Mouse (Mus musculus): ENCODE measurements around the gene Hdac9.

The Hdac9 gene

GRCm38 (mm10) chr12:34327111-34327510, 589.8 kb downstream of the Hdac9 start:
- DNase-seq, result no peak

- no peak for DNase-seq
Observed at GRCm38 (mm10) chr12:34312113-34312719, 604.7 kb downstream of the Hdac9 start.

- no peak for DNase-seq
Observed at GRCm38 (mm10) chr12:34305453-34305852, 611.4 kb downstream of the Hdac9 start.

DNA sequence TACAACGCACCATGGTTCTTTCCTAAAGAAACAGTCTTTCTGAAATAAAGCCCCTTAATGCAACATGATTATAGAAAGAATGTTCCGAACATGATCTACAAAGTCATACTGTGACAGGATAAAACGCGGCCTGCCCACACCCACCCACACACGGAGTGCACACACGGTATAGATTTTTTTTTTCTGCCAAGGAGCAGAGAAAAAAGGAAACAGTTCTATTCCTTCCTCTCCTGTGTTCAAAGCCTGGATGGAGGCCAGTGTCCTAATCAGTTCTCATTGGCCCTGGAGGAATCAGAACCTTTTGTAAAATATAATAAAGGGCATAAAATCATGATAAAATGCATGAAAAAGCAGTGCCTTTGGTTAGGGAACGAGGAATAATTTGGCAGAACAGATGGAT, 624.5 kb downstream of the Hdac9 start:
- DNase-seq, result no peak

- no peak for DNase-seq
Observed at GRCm38 (mm10) chr12:34287218-34287617, 629.7 kb downstream of the Hdac9 start.

DNA sequence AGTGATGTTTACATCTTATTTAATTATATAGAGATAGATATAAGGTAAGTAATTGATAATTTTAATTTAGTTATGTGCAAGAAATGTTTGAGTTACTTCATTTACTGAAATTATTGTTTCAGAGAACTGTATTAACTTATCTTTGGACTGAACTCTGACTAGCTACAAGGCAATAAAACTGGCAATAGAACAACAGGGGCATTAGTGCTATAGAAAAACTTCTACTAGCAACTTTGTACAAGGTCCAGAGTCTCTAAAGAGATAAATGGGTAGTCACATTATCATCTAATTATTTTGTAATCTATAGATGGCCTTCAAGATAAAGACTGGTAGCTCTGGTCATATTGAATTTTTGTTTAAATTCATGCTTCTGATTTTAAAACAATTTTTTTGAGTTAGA, 632.0 kb downstream of the Hdac9 start:
- no peak for DNase-seq

DNA sequence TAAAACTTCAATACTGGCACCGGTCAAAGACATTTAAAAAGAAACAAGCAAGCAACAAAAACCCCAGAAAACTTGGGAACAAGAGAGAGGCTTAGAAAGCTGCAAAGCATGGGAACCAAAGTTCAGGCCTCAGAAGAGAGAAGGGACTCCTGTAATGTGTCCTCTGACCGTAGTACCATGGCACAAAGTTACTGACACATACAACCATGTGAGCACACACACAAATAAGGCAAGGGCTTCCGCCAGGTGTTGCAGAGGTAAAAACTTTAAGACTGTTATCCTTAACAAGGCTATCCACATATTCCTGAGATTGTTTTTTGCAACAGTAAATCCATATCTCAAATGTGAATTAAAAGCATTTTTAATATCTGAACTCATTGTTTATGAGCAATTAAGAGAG, 632.5 kb downstream of the Hdac9 start:
- no peak for DNase-seq

GRCm38 (mm10) chr12:34278822-34279221, 638.1 kb downstream of the Hdac9 start:
- DNase-seq, result no peak

DNA sequence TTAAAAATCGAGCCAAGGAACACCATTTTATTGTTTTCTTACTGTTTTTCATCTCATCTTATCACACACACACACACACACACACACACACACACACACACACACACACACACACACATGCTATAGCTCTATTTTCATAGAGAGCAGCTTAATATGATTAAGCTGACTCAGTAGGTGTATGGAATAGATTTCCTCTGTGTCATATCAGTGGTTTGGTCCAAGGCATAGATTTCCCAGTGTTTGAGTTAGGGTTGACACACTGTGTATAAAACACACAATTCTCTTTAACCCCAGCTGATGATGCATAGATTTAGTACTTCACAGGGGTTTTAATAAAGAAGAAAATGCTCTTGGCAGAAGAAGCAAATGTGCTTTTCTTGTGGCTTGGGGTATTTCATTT, 643.1 kb downstream of the Hdac9 start:
- no peak for DNase-seq

- DNase-seq, result no peak
Observed at GRCm38 (mm10) chr12:34270096-34270495, 646.8 kb downstream of the Hdac9 start.

- DNase-seq, result no peak
Observed at GRCm38 (mm10) chr12:34269472-34270040, 647.3 kb downstream of the Hdac9 start.

- DNase-seq, result no peak
Observed at GRCm38 (mm10) chr12:34259651-34260050, 657.2 kb downstream of the Hdac9 start.

DNA sequence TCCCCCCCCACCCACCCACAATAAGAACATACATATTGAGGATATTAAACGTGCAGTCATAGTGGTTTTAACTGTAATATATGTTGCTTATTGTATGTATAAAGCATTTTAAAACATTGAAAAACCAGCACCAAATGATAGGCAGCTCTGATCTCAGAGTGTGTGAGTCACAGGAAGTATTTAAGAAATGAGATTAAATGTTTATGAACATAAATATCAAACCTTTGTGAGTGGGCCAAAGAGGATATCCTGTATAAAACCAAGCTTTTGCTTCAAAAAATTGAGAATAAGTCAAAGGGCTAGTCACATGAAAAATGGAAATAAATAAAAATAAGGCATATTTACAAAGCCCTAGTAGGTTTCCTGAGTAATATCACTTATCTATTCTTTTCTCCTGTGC, 667.7 kb downstream of the Hdac9 start:
- no peak for DNase-seq

DNA sequence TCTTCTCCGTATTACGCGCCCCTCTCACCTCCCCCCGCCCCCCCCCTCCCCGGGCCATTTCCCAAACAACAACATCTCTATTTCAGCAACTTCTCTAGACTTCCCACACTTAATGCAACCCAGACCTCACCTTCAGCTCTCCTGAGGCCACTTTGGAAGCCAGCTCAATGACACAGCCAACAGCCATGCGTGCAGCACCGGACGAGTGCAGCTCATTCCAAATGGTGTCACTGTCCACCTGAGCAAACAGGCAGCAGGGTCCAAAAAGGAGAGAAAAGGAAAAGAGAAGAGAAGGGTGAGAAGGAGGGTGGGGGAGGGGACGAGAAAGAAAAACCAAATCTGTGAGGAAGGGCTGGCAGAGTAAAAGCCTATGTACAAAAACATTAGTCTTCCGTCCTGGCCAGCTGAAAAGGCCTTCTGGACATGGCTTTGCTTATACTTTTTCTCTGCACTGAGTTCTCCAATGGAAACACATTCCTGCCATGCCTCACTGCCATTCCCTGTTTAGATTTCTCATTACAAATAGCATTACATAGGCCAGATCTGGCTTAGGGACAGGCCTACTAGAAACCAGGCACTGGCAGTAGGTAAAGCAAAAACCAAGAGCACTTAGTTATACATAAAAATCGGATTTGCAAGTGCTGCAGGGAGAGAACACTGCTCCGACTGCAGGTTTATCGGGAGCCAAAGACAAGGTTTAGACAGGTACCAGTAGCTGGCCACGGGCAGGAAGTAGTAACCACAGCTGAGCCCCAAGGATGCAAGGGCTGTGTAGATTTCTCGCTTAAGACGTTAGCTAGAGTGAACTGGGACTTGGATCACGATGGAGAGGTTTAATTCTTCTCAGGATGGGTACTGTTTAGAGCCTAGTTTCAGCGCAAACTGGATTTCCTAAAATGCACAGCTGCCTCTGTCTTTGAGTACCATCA, 668.4 kb downstream of the Hdac9 start:
- no peak for DNase-seq

DNA sequence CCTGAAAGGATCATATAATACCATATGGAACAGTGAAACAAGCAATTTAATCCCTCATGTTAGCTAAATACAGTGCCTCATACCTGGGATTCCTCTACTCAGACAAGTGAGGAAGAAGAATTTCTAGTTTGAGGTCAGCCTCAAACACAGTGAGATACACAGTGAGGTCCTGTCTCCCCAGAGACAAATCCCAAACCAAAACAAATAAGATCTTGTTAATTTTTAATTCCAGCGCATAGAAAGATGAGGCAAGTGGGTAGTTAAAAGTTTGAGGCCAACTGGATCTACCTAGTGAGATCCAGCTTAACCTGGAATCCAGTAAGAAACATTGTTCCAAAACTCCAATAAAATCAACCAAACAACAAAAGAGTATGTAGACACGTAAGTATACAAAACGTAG, 678.1 kb downstream of the Hdac9 start:
- DNase-seq, result no peak

- DNase-seq, result peak; percentile 83
Observed at GRCm38 (mm10) chr12:34231621-34232150, 685.2 kb downstream of the Hdac9 start.

- no peak for DNase-seq
Observed at GRCm38 (mm10) chr12:34224505-34224904, 692.4 kb downstream of the Hdac9 start.

DNA sequence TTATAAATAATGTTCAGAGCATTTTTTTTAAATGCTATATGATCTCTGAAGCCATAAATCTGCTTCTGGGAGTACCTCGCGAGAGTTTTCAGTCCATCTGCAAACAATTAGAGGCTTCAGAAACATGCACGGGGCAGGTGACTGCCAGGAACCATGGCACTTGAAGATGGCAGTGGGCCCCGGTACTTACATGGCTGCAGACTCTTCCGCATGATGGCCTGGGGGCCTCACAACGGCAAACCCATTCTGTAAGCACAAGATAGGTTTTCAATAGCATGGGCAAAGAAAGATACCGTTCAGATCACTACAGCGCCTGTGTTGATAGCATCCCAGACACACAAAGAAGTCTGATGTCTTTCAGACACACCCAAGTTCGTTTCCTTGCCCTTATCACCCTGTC, 695.9 kb downstream of the Hdac9 start:
- DNase-seq, result no peak

- DNase-seq, result no peak
Observed at GRCm38 (mm10) chr12:34220051-34220926, 696.6 kb downstream of the Hdac9 start.

GRCm38 (mm10) chr12:34218561-34218960, 698.3 kb downstream of the Hdac9 start:
- DNase-seq, result no peak

DNA sequence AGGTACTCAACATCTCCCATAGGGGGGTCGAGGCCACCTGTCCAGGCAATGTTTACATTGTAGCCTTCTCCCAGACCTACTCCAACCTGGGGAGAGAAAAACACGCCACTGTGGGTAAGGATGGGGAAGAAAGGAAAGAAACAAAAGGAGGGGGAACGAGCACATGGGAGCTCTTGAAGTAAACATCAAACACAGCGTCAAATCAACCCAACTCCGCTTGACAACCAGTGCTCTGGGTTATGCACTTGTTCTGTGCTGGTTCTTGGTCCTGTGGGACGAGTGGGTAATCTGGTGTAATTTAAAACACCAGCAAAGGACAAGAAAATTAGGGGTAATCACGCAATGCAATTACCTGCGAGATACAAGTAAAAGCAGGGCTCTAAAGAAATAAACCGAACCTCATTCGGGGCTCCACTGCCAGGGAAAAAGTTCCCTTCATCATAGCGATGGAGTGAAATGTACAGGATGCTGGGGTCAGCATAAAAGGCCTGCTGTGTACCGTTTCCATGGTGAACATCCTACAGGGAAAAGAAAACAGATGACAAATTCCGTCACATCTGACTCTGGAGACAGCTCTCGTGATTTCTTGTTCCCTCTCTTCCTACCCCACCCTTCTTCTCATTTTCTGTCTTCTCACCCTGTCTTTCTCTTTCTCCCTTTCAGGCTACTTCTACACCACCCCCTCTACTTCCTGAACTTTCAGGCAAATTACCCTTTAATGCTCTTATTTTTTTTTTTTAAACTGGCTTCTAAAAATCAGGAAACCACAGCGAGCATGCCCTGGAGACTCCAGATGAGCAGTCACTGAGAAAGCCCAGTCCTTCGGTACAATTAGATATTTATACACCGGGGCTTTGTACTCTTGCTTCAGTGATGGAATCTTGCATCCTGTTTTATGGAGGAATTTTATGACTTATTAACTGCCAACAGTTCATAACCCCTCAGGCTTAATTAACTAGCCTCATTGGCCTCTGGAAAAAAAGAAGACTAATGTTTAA, 701.6 kb downstream of the Hdac9 start:
- no peak for DNase-seq

Measured in heart, adult 11 months (tissue).